Mouse (Mus musculus) heart, embryonic 12.5 days (tissue): ENCODE measurements around the gene Ap2s1. TPM values are rescaled to one million over a fixed set of nuclear protein-coding genes. Genes with fewer than 3 reads are reported as not detected.
"Not testable (repeated sequence)": the region's sequence is repeated elsewhere in the genome, so short reads cannot be mapped to it uniquely, and the experiment has no call there.

Experiments used
- ATAC-seq: fragments of 200-750 bp; cut with Nextera tagmentation; 2 replicates; pipeline ENCODE4 v1.8.0; 2017; ENCODE audit warnings: moderate TSS enrichment, moderate library complexity; ENCODE audit not compliant: insufficient number of reproducible peaks, low FRiP score
- H3K27ac ChIP-seq: fragments of 300-500 bp; sonication (generic); 2 replicates; pipeline ENCODE4 v1.5.1; 2016; ENCODE audit warnings: mild to moderate bottlenecking, moderate library complexity; ENCODE audit not compliant: poor library complexity, severe bottlenecking
- H3K27me3 ChIP-seq: fragments of 300-500 bp; sonication (generic); replicated peaks from 2 replicates; pipeline ENCODE4 v1.6.1; 2016; ENCODE audit warnings: mild to moderate bottlenecking, moderate library complexity
- H3K36me3 ChIP-seq: fragments of 300-500 bp; sonication (generic); 2 replicates; pipeline ENCODE4 v1.6.1; 2016; ENCODE audit warnings: mild to moderate bottlenecking, moderate library complexity
- H3K4me1 ChIP-seq: fragments of 300-500 bp; sonication (generic); replicated peaks from 2 replicates; pipeline ENCODE4 v1.6.1; 2016; ENCODE audit warnings: mild to moderate bottlenecking
- H3K4me2 ChIP-seq: fragments of 300-500 bp; sonication (generic); 2 replicates; pipeline ENCODE4 v1.6.1; 2016; ENCODE audit warnings: mild to moderate bottlenecking, moderate library complexity
- H3K4me3 ChIP-seq: fragments of 300-500 bp; sonication (generic); 2 replicates; pipeline ENCODE4 v1.5.1; 2016; ENCODE audit warnings: mild to moderate bottlenecking
- H3K9ac ChIP-seq: fragments of 300-500 bp; sonication (generic); 2 replicates; pipeline ENCODE4 v1.6.1; 2016; ENCODE audit warnings: mild to moderate bottlenecking, moderate library complexity
- H3K9me3 ChIP-seq: fragments of 300-500 bp; sonication (generic); replicated peaks from 2 replicates; pipeline ENCODE4 v1.6.1; 2016; ENCODE audit warnings: mild to moderate bottlenecking, moderate library complexity
- WGBS: fragments of 180-500 bp; shearing (Covaris S2); methylation state at CpG from one replicate; pipeline ENCODE4 v1.1.7; 2016; 5-methylcytosine and 5-hydroxymethylcytosine counted together
- polyA plus RNA-seq: library from polyadenylated mRNA; unstranded; fragments of >200 nt; fragmentation: Nextera tagmentation; extraction: Ambion mirVana; gene quantifications from 2 replicates; pipeline ENCODE4 v1.2.1, GENCODE M21; 2016

The Ap2s1 gene
- 208 and 210 TPM in 2 replicates for polyA plus RNA-seq

DNA sequence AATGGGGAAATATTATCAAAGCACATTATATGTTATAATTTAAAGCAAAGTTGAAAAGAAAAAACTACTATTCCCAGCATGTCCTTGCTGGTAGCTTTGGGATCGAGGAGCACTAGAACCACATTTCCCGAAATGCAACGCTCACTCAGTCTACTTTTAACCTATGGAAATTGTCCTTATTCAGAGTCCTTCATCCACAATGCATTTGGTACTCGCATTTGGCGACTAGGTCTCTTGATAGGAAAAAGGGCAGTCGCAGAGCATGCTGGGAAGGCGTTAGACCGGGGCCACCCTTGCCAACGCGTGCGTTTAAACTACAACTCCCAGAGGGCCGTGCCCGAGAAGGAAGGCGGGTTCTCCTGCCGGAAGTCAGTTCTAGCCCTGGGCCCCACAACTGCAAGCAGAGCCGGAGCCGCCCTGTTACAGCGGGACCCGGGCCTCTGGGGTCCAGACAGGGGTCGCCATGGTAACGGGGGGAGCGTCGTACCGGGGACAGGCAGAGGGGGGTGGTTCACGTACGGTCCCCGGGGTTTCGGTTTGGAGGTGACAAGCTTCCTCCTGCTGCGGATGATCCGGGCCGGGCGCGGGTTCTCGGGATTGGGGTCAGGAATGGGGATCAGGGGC lies at the start of gene Ap2s1:
Gene Ap2s1, plus strand, starts transcription at position 338 of the 624 bp plus-strand sequence.
- Histone ChIP-seq H3K27me3 (no peaks in the 10 kb centered on the region), H3K36me3 (peaks cover 17% of the 10 kb centered on the region), H3K4me2 (peak within 1 kb of the TSS; percentile 87), H3K4me3 (peak within 1 kb of the TSS; percentile 98), H3K4me1 (peaks cover 14% of the 10 kb centered on the region), H3K9ac (peak within 1 kb of the TSS; percentile 96), H3K9me3 (no peaks in the 10 kb centered on the region), H3K27ac (peak within 1 kb of the TSS; percentile 75)
- peak; percentile 95 for ATAC-seq
- WGBS = under 1% methylated on average over 34 of the region's 34 CpGs

DNA sequence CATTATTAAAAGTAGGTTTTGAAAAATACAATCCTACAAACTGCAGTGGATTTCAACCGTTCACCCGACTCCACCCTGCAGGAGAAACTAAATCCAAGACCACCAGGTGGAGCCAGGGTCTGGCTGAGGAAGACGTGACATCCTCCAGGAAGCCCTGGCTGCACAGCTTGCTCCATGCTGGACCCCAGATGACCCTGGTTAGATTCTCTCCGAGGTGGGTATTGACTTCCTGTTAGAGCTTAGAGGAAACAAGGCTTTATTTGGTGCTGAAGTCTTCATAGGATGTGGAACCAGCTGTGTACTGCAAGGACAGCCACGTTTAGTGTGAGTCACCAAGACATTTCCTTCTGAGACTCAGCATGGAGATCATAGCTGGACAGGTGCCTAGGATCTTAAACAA lies 49.0 kb upstream of the Ap2s1 start:
- Histone ChIP-seq H3K4me1 (no peaks in the 10 kb centered on the region), H3K9me3 (peaks cover 13% of the 10 kb centered on the region), H3K27ac (no peak overlapping the region), H3K27me3 (no peaks in the 10 kb centered on the region), H3K36me3 (no peaks in the 10 kb centered on the region), H3K4me2 (no peak overlapping the region), H3K4me3 (no peak overlapping the region), H3K9ac (no peak overlapping the region)
- ATAC-seq = no peak
- WGBS = 59% methylated on average over 5 of the region's 5 CpGs

DNA sequence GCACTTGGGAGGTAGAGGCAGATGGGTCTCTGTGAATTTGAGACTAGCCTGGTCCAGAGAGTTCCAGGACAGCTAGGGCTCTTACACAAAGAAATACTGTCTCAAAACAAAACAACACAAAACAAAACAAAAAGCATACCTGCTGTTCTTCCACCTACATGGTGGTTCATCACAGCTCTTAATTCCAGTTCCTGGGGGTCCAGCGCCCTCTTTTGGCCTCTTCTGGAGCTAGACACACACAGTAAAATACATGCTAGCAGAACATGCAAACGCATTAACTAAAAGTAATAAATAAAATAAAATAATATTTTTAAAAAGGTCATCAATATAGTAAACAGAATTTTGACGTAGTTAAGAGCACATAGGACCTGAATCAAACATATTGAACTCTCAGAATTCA lies 43.2 kb upstream of the Ap2s1 start:
- Histone ChIP-seq H3K9me3 (peaks cover 7% of the 10 kb centered on the region; the same call in 1 of the 2 replicates), H3K27ac (no peak overlapping the region), H3K36me3 (no peaks in the 10 kb centered on the region), H3K4me1 (no peaks in the 10 kb centered on the region), H3K4me2 (no peak overlapping the region), H3K4me3 (no peak overlapping the region), H3K9ac (no peak overlapping the region), H3K27me3 (no peaks in the 10 kb centered on the region)
- no peak for ATAC-seq
- WGBS = 37% methylated on average over 3 of the region's 3 CpGs

DNA sequence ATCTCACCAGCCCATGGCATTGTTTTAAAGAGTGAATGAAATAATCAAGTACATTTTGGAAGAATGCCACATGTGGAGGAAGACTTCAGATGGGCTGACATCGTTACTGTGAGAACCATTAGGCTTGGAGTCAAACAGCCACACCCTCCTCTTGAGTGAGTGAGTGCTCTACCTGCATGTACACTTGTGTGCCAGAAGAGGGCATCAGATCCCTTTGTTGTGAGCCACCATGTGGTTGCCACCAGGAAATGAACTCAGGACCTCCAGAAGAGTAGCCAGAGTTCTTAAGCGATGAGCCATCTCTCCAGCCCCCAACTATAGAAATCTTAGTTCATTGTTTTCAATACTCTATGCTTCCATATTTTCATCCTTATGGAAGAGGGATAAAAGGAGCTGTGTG lies 39.2 kb upstream of the Ap2s1 start:
- Histone ChIP-seq H3K9me3 (no peaks in the 10 kb centered on the region), H3K27me3 (no peaks in the 10 kb centered on the region), H3K27ac (no peak overlapping the region), H3K4me2 (no peak overlapping the region), H3K4me1 (no peaks in the 10 kb centered on the region; the same call in 1 of the 2 replicates), H3K9ac (no peak overlapping the region), H3K4me3 (no peak overlapping the region), H3K36me3 (no peaks in the 10 kb centered on the region)
- 47% methylated on average over 2 of the region's 2 CpGs for WGBS
- ATAC-seq = no peak

DNA sequence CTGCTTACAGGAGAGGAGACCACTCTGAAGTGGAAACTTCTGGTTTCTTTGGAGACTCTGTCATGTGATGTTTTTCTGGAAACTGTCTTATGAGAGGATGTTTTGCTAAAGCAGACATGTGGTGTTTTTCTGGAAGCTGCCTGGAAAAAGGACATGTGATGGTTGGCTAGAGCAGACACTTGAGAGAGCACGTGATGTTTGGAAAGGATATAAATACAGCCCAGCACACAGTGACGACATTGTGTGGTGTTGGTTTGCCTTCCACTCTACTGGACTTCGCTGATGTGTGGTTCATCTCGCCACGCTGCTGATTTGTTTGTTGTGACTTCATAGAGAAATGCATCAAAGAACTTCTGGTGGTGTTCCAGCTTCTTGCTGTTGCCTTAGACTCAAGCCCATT lies 37.6 kb upstream of the Ap2s1 start:
- 45% methylated on average over 5 of the region's 5 CpGs for WGBS
- no peak overlapping the region for H3K4me3 ChIP-seq
- no peak overlapping the region for H3K9ac ChIP-seq
- H3K27ac ChIP-seq = no peak overlapping the region
- H3K4me2 ChIP-seq = no peak overlapping the region
- no peaks in the 10 kb centered on the region for H3K27me3 ChIP-seq
- ATAC-seq = peak; percentile 64
- no peaks in the 10 kb centered on the region for H3K36me3 ChIP-seq
- H3K4me1 ChIP-seq = no peaks in the 10 kb centered on the region; the same call in 1 of the 2 replicates
- no peaks in the 10 kb centered on the region for H3K9me3 ChIP-seq

DNA sequence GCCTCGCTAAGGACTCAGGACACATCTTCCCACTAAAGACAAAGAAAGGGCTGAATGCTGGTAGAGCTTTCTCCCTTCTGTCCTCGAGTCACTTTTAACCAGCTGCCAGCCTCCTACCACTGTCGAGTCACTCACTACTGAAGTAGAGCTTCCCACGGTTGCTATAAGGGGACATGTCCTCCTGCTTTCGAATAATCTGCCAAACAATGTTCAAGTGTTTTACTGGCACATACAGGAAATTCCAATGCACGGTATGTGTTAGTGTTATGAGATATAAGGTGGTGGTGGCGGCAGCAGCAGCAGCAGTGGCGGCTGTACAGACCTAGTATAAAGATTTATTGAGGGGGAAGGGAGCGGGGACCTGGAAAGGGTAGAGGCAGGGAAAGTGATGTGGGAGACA lies 31.8 kb upstream of the Ap2s1 start:
- peak overlapping the region; percentile 22 for H3K4me2 ChIP-seq
- H3K9me3 ChIP-seq = no peaks in the 10 kb centered on the region
- H3K36me3 ChIP-seq = no peaks in the 10 kb centered on the region
- WGBS = 19% methylated on average over 9 of the region's 9 CpGs
- peak overlapping the region; percentile 83 for H3K27ac ChIP-seq
- peak; percentile 67; the same call in 1 of the 2 replicates for ATAC-seq
- H3K9ac ChIP-seq = no peak overlapping the region
- H3K27me3 ChIP-seq = no peaks in the 10 kb centered on the region
- no peak overlapping the region for H3K4me3 ChIP-seq
- peaks cover 35% of the 10 kb centered on the region for H3K4me1 ChIP-seq

DNA sequence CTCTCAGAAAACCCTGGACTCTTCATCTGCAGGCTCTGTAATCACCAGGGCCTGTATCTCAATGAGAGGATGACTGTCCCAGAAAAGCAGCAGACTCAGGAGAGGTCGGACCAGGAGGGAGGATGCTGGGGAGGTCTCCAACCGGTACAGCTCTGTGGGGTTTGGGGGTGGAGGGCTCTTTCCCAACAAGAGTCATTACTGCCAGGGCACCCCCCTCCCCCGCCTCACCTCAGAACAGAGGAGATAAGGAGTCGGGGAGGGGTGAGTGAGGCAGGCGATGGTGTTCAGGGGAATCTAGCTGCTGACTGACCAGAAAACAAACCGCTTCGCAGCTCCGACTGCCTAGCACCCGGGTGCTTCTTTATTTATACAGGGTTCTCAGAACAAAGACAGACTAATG lies 30.0 kb upstream of the Ap2s1 start:
- no peaks in the 10 kb centered on the region for H3K36me3 ChIP-seq
- no peaks in the 10 kb centered on the region for H3K27me3 ChIP-seq
- no peak overlapping the region for H3K9ac ChIP-seq
- no peak overlapping the region for H3K4me3 ChIP-seq
- H3K27ac ChIP-seq = 0 out of 2 replicates have a peak overlapping the region, but pooled peaks have one; percentile 17
- WGBS = 16% methylated on average over 9 of the region's 9 CpGs
- ATAC-seq = peak; percentile 58; the same call in 1 of the 2 replicates
- H3K4me1 ChIP-seq = peaks cover 35% of the 10 kb centered on the region
- peak overlapping the region; percentile 18; the same call in 1 of the 2 replicates for H3K4me2 ChIP-seq
- H3K9me3 ChIP-seq = no peaks in the 10 kb centered on the region

DNA sequence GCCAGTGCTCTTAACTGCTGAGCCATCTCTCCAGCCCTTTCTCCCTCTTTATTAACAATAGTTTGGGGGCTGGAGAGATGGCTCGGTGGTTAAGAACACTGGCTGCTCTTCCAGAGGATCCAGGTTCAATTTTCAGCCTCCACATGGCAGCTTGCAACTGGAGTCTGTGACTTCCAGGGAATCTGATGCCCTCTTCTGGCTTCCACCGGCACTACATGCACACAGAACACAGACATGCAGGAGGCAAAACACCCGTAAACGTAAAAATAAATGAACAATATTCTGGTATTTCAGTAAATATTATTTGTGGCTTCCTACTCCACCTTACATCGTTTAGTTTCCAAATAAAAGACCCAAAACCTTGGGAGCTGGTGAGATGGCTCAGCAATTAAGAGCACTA lies 27.6 kb upstream of the Ap2s1 start:
- no peak for ATAC-seq
- H3K9ac ChIP-seq = no peak overlapping the region
- H3K4me3 ChIP-seq = no peak overlapping the region
- 66% methylated on average over 5 of the region's 5 CpGs for WGBS
- H3K4me1 ChIP-seq = peaks cover 35% of the 10 kb centered on the region
- H3K4me2 ChIP-seq = no peak overlapping the region
- no peaks in the 10 kb centered on the region for H3K36me3 ChIP-seq
- no peaks in the 10 kb centered on the region; the same call in 1 of the 2 replicates for H3K9me3 ChIP-seq
- H3K27me3 ChIP-seq = no peaks in the 10 kb centered on the region
- no peak overlapping the region for H3K27ac ChIP-seq

DNA sequence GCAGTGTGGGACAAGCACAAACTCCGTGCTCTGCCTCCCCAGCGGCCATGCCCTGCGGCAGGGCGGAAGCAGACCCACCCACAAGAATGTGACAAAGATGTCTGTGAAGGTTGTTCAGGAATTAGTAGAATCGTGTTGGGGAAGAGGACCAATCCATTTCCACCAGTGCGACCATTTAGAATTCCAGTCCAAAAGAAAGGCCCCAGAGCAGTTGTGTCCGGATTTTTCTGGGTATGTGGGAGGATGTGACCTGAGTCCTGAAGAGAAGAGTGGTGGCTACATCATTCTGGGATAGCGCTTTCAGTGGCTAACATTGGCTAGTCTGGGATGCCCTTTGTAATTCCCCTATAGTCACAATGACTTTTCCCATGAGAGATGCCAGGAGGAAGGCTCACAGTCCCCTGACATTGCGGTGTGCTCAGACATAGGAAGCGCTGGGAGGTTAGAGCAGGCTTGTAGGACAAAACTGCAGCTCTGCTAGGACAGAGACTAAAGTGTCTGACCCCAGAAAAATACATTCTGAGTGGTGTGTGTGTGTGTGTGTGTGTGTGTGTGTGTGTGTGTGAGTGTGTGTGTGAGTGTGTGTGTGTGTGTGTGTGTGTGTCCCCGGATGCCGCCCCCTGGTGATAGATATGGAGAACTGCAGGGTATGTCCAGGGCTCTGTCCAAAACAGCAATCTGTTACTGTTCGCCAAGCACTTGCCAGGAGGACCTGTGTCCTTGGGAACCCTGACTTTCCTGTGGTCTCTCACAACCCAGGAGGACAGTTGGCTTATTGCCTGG lies 25.4 kb upstream of the Ap2s1 start:
- Histone ChIP-seq H3K27ac (no peak overlapping the region), H3K9me3 (no peaks in the 10 kb centered on the region; the same call in 1 of the 2 replicates), H3K4me2 (no peak overlapping the region), H3K4me3 (no peak overlapping the region), H3K9ac (no peak overlapping the region), H3K27me3 (no peaks in the 10 kb centered on the region), H3K36me3 (no peaks in the 10 kb centered on the region), H3K4me1 (peaks cover 19% of the 10 kb centered on the region)
- ATAC-seq = no peak
- WGBS = 72% methylated on average over 12 of the region's 13 CpGs

DNA sequence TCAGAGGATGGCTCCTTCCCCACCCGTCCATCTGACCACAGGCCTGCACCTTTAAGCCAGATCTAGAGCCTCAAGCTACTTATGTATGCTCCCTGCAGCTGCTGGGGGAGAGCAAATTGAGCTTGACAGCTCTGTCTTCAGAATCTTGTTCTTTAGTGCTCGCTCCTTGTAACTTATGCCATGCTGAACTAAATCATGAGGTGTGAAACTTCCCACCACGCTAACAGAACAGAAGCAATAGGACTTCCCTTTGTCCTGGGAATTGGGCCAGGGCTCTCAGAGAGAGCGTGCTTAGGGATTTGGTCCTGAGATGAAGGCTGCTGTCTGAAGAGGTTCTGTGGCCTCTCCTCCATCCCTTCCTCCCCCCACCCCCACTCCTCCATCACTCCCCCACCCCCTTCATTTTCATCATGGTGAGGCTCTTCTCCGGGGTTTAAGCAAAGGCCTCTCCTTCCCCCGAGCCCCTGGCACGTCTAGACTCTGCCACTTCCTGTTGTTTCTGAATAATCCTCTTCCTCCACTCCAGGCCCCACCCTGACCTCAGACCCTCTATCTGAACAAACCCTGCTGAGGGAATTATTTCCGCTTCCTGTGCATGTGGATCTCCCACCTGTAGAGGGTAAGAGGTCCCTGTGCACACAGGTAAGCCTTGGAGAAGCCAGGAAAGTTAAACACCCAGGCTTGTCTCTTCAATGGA lies 21.6 kb upstream of the Ap2s1 start:
- H3K36me3 ChIP-seq, H3K4me1 ChIP-seq, H3K27me3 ChIP-seq, H3K27ac ChIP-seq, H3K4me3 ChIP-seq, ATAC-seq, H3K4me2 ChIP-seq, H3K9me3 ChIP-seq, H3K9ac ChIP-seq: not testable (repeated sequence)
- WGBS = 34% methylated on average over 8 of the region's 8 CpGs

DNA sequence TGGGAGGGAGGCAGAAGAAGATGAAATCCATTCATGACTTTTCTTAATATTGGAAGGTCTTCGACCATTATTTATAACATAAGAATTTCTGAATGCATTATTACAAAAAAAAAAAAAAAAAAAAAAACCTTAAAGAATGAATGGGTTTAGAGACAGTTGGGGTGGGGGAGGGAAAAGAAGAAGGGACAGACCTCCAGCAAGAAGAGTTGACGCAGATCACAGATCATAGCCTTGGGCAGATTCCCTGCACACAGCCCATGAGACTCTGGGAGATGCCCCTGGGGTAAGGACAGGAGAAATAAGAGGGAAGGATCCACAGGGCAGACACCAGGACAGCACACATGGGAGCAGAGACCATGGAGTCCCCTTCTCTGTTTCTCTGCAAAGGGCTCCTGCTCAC lies 16.6 kb upstream of the Ap2s1 start, which contains the start of gene Ceacam9:
Gene Ceacam9, plus strand, starts transcription at position 301 of the 400 bp plus-strand sequence.
- H3K9me3 ChIP-seq = no peaks in the 10 kb centered on the region
- no peak for ATAC-seq
- no peak within 1 kb of the TSS for H3K27ac ChIP-seq
- peaks cover 5% of the 10 kb centered on the region; the same call in 1 of the 2 replicates for H3K27me3 ChIP-seq
- H3K4me3 ChIP-seq = no peak within 1 kb of the TSS
- H3K4me2 ChIP-seq = no peak within 1 kb of the TSS
- peaks cover under 1% of the 10 kb centered on the region for H3K4me1 ChIP-seq
- no peak within 1 kb of the TSS for H3K9ac ChIP-seq
- 82% methylated on average over 2 of the region's 2 CpGs for WGBS
- no peaks in the 10 kb centered on the region for H3K36me3 ChIP-seq
